Mouse (Mus musculus) splenic B cell, adult 2 months (primary cell): ENCODE measurements around the gene Ap5s1.

Experiments
- DNase-seq: peaks from one replicate; pipeline ENCODE4 v3.0.0-alpha.2; 2011; ENCODE audit warnings: low read depth, low spot score
- H3K27me3 ChIP-seq: 2 replicates; pipeline ENCODE4 v1.6.1; 2012; ENCODE audit warnings: mild to moderate bottlenecking, low read length, moderate library complexity, mixed read lengths; ENCODE audit not compliant: control insufficient read depth, poor library complexity, insufficient read depth, severe bottlenecking
- H3K36me3 ChIP-seq: 2 replicates; pipeline ENCODE4 v1.6.1; 2012; ENCODE audit warnings: mild to moderate bottlenecking, low read length, moderate library complexity, mixed read lengths; ENCODE audit not compliant: control insufficient read depth, poor library complexity, insufficient read depth, severe bottlenecking

Ap5s1 gene

DNA sequence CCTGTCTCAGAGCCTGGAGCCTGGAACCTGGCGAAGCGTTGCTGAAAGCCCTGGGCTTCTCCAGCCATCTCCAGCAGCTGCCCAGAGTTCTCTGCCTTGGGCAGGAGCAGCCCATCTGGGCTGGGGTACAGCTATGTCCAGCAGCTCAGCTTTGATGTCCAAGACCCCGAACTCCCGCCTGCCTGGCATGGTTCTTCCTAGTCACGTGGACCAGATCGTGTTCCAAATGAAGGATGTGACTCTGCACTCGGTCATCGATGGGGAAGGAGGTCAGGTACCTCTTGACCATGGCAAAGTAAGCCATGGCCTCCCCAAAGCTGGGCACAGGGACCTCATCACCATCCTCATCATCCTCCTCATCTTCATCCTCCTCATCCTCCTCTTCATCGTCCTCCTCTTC, 28.9 kb upstream of the Ap5s1 start:
- H3K36me3 ChIP-seq: no peaks in the 10 kb centered on the region
- no peaks in the 10 kb centered on the region for H3K27me3 ChIP-seq
- DNase-seq: no peak

DNA sequence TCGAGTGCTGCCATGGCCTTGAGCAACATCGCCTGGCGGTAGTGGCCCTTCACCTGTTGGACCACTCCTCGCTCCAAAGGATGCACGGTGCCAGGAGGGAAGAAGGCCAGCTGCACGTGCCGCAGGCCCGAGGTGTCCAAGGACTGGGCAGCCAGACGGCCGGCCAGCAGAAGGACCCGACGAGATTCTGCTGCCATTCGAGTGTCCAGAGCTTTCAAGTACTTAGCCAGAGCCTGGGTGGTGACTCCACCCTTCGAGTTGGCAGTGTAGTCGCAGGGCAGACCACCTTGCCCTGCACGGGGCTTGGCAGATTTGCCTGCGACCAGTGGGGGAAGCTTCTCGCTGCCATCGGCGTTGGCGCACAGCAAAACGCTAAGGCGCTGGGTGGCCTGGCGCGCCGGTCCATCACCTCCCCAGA, 28.0 kb upstream of the Ap5s1 start:
- no peaks in the 10 kb centered on the region for H3K36me3 ChIP-seq
- no peaks in the 10 kb centered on the region for H3K27me3 ChIP-seq
- DNase-seq: no peak

DNA sequence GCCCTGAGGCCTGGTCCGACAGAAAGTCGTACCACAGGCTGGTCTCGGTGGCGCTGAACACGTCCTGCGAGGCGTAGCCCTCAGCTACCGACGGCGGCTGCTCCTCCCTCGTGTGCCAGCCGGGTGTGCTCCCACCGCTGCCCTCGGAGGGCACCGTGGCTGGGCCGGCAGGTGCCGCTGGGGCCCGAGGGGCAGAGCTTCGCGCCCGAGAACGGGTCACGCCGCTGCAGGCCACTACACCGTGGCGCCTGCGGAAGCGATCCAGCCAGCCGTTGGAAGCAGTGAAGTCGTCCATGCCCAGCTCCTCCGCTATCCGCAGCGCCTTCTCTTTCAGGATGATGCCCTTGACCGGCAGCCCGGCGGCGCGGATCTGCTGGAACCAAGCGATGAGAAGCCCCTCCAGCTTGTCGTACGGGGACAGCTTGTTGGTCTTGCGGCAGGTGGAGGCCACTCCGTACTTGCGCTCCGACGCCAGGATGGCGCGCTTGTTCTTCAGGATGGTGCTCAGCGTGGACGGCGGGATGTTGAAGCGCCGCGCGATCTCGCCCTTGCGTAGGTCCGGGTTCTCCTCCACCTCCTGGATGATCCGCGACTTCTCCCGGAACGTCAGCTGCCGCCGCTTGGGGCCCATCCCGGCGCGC, 27.5 kb upstream of the Ap5s1 start:
- no peaks in the 10 kb centered on the region for H3K27me3 ChIP-seq
- H3K36me3 ChIP-seq: no peaks in the 10 kb centered on the region
- DNase-seq: peak; percentile 60

DNA sequence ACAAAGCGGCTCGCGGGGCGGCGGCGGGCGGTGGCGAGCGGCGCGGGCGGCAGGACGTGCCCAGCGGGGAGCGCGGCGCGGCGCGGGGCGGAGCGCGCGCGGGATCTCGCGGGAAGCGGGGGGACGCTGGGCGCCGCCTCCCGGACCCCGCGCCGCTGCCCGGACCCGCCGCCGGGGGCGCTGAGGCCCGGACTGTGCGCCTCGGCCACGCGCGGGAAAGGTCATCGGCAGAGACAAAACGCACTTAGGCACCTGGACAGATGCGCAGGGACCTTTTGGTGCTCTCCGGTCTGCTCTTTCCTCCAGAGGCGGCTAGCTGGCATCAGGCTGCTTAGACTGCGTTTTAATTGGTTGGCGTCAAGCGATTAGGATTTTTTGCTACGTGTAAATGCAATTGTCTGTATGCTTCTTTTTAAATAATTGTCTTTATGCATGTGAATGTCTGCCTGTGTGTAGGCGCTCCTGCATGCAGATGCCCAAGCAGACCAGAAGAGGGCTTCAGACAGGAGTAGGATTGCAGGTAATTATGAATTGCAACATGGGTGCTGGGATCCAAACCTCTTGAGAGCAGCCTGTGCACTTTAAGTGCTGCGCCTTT, 26.8 kb upstream of the Ap5s1 start, which contains the start of gene Cenpb:
Gene Cenpb (minus strand): TSS at position 78 of the 598 bp plus-strand sequence.
- Histone ChIP-seq H3K27me3 (no peaks in the 10 kb centered on the region), H3K36me3 (no peaks in the 10 kb centered on the region)
- DNase-seq: peak; percentile 79

DNA sequence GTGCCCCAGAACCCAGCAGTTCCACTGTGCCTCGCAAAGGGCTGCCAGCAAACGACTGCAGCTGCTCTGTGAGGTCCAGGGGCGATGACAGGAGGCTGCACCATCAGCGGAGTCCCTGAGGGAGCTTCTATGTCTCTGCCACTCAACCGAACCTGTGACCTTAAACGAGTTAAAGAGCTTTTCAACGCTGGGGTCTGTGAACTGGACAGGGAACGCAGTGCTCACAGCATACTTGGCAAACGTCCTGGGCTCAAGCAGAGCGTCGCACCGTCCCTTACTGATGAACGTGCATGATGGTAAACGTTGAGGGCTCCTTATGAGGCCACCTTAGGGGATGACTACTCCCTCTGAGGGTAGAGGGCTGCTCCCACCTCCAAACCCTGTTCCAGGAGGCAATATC, 20.5 kb upstream of the Ap5s1 start:
- DNase-seq: no peak
- no peaks in the 10 kb centered on the region for H3K27me3 ChIP-seq
- H3K36me3 ChIP-seq: no peaks in the 10 kb centered on the region

DNA sequence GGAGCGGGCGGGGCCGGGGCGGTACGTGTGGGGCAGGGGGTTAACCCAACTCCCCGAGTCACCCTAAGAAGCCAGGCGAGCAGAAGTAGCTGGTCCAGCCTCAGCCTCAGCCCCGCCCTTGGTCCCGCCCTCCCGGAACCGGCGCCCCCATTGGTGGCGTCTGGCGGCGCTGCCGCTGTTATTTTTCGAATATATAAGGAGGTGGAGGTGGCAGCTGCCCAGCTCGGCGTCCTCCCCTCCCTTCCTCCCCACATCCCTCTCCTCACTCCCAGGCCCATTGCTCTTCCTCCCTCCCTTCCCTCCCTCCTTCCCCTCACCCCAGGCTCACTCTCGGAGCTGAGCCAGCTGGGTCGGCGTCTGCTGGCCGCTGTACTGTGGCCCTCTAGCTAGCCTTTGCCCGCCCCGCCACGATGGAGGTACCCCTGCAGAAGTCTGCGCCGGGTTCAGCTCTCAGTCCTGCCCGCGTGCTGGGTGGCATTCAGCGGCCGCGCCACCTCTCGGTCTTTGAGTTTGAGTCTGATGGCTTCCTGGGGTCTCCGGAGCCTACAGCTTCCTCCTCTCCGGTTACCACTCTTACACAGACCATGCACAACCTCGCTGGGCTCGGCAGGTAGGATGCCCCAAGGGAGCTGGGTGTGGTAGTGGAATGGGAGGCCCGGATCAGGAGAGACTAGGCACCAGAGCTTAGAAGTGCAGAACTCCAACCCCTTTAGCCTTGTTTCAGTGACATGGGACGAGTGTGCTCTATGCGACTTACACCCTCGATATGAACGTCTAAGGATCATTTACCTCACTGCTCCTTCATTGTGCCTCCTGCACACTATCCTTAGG, 19.9 kb upstream of the Ap5s1 start, which contains the start of the genes Cdc25b and Spef1:
Gene Cdc25b (plus strand): TSS at position 179 of the 831 bp plus-strand sequence.
Gene Spef1 (minus strand): TSS at position 512 of the 831 bp plus-strand sequence.
- Histone ChIP-seq H3K27me3 (no peaks in the 10 kb centered on the region), H3K36me3 (no peaks in the 10 kb centered on the region; the same call in 1 of the 2 replicates)
- peak; percentile 86 for DNase-seq

DNA sequence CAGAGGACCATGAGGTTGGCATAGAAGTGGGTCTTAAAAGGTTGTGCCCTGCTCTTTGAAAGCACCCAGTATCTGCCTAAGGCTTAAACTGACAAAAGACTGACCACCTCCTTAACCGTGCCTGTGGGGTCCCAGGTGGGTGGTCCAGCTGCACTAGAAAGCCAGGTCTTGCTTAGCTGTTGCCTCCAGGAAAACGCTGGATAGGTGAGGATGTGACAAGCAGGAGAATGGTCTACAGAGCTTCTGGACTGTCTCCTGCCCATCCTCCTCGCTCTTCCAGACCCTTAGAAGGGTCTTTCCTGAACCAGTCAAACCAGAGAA, 19.3 kb upstream of the Ap5s1 start:
- no peak for DNase-seq
- Histone ChIP-seq H3K27me3 (no peaks in the 10 kb centered on the region), H3K36me3 (no peaks in the 10 kb centered on the region; the same call in 1 of the 2 replicates)

DNA sequence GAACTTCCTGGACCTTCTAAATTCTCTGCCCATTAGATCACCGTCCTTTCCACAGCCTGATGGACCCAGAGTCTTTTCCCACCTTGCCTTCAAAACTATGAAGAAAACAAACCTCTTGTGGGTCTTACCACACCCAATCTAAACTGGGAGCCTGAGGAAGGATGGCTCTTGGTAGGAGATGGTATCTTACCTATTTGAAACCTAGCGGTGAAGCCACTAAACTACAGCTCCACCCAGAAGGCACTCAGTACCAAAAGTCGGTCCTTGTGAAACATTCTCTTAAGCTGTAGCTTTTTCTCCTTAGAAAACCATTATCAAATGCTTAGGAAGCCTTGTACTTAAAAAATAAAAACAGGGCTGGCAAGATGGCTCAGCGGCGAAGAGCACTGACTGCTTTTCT, 18.6 kb upstream of the Ap5s1 start:
- Histone ChIP-seq H3K27me3 (no peaks in the 10 kb centered on the region), H3K36me3 (peaks cover under 1% of the 10 kb centered on the region; the same call in 1 of the 2 replicates)
- DNase-seq: no peak

DNA sequence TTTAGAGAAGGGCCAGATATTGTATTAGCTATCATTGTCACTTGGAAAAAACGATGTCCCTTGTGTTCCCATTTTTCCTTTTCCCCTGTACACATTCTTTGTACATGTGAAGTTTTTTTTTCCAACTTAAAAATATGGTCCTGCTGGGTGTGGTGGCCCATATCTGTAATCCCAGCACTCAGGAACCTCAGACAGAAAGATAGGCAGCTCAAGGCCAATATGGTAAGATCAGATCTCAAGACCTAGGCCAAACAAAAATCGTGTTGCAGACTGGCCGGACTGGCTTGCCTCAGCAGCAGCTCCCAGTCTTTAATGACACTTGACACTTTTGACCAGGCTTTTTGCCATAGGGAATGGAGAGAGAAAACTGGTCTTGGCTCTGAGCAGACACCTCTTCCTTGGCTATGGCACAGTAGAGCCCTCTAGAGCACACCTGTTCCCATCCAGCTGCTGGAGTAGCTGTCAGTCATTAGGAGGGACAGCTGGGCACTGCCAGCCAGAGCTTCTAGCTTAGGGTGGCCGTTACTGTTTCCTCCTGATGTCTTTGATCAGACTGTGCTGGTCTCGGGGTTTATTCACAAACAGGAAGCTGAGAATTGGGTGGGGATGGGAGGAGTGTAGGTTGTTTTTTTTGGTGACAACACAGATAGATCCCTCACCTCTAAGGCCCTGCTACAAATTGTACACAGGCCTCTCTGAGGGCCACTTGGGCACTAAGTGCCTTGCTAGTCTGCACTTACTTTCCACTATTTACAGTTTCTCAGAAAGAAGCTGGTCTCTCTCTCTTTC, 17.2 kb upstream of the Ap5s1 start:
- DNase-seq: peak; percentile 56
- H3K27me3 ChIP-seq: no peaks in the 10 kb centered on the region
- peaks cover 3% of the 10 kb centered on the region; the same call in 1 of the 2 replicates for H3K36me3 ChIP-seq

DNA sequence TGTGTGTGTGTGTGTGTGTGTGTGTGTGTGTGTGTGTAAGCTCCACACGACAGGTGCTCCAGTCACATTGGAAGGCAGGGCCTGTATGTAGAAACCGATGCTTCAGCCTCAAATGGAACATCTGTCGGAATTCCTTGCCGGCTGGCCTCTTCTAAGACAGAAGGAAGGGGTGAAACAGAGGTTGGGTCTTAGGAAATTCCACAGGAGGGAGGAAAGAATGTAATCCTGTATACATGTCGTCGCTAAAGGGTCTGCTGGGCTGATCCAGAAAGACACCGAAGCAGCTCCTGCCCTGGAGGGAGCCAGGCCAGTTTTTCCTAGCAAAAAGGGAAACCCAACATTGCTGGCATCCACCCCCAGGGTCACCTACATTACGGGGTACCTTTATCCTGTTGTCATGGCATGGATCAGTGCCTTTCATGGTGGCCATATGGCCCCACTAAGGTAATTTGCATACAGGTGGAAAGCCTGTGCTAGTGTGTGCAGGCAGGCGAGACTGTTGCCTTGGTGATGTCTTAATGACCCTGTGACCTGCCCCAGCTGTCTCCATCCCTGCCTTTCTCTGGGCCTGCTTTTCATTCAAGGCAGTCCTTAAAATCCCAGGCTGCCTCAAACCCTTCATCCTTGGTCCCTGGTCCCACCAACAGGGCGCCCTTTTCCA, 16.4 kb upstream of the Ap5s1 start:
- no peaks in the 10 kb centered on the region for H3K27me3 ChIP-seq
- DNase-seq: peak; percentile 89
- H3K36me3 ChIP-seq: peaks cover 3% of the 10 kb centered on the region; the same call in 1 of the 2 replicates

DNA sequence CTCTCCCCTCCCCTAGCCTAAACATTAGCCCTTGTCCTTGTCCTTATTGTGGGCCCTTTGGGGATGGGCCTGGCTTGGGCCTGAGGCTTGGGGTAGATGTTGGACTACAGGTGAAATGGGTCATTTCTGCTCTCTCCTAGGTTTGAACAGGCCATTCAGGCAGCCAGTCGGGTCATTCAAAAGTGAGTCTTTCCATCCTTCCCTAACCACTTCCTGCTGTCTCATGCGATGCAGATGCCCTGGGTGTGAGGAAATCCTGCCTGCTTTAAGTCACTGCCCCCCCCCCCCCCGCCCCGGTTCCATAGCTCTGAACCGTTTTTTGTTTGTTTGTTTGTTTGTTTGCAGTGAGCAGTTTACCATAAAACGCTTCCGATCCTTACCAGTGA, 15.9 kb upstream of the Ap5s1 start:
- peaks cover 4% of the 10 kb centered on the region; the same call in 1 of the 2 replicates for H3K36me3 ChIP-seq
- no peaks in the 10 kb centered on the region for H3K27me3 ChIP-seq
- DNase-seq: peak; percentile 53

DNA sequence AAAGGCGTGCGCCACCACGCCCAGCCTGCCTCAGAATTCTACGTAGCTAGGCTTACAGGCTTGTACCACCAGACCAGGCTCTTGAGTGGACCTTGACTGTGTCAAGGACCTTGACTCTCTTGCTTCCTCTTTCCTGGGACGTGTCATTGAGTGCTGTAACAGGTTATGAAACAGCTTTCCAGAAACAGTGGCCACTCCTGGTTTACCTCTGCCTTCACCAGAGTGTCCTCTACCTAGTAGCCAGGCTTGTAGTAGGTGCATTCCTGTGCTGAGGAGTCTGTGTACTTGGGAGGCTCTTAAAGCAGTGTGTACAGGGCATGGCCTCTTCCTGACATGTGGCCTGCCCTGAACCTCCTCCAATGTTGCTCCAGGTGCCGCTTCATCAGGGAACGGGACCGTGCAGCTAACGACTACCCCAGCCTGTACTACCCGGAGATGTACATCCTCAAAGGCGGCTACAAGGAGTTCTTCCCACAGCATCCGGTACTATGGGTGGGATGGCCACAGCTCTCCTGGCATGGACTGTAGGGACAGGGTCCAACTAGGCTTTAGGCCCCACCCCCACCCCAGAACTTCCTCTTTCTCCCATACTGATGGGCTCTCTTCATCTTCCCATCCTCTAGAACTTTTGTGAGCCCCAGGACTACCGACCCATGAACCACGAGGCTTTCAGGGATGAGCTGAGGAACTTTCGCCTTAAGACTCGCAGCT, 10.1 kb upstream of the Ap5s1 start:
- DNase-seq: no peak
- Histone ChIP-seq H3K27me3 (no peaks in the 10 kb centered on the region), H3K36me3 (peaks cover 13% of the 10 kb centered on the region; the same call in 1 of the 2 replicates)

DNA sequence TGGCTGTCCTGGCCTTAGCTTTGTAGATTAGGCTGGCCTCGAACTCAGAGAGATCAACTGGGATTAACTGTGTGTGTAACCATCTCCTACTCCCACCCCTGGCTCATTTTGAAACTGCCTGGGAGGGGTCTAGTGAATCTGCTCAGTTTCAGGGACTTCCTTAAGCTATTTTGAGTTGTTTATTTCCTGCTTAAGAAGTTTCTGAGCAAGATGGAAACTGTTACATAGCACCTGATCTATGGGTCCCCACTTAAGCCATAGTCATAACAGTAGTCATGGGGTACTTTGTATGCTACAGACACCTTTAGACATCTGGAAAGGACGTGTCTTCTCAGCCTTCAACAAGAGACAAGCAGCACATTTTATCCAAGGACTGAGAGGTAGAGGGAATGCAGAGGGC, 6.2 kb upstream of the Ap5s1 start:
- H3K27me3 ChIP-seq: no peaks in the 10 kb centered on the region
- no peak for DNase-seq
- peaks cover 9% of the 10 kb centered on the region; the same call in 1 of the 2 replicates for H3K36me3 ChIP-seq
